Mouse (Mus musculus): ENCODE data around the gene Tle4. TPM values are rescaled to one million over a fixed set of nuclear protein-coding genes. Genes with fewer than 3 reads are reported as not detected.

Tle4 gene
- polyA plus RNA-seq, 1 experiment from 2014 or later, result 32.1 TPM

DNA sequence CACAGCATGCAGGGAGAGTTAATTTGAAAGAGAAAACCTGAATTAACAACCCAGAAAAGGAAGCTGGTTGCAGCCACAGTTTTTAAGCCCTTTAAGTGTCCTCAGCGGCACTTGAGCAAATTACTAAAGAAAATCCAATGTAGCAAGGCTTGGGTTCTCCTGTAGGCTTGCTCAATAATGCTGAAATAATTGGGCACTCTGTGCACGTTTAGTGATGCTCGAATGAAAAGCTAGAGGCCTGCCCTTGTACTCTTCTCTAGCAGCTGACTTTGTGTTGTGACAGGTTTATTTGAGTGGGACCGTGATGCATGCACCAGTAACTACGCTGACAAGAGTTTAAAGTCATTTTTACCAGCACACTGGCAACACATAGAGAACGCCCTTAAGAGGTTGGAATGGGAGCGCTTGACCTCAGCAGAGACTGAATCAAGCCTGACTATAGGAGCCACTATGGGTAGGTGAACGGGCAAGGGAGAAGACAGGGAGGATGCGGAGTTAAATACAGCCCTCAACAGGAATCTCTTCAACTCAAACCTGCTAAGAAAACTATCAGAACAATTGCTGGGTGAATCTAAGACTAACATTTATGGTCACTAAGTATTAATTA is 79.3 kb downstream of the Tle4 start:
- peaks cover 18% of the 10 kb centered on the region for H3K36me3 ChIP-seq
- H3K4me3 ChIP-seq (replicated peaks), result no peak overlapping the region
- peaks cover 13% of the 10 kb centered on the region for H3K4me1 ChIP-seq (replicated peaks)
- WGBS, result 51% methylated on average over 9 of the region's 9 CpGs
- no peak overlapping the region for H3K9ac ChIP-seq (replicated peaks)
- H3K4me2 ChIP-seq, result no peak overlapping the region
- H3K9me3 ChIP-seq, result no peaks in the 10 kb centered on the region
- no peak for ATAC-seq (ENCODE audit: insufficient number of reproducible peaks, insufficient read depth, low FRiP score, low TSS enrichment, low read depth)
- no peak overlapping the region for H3K27ac ChIP-seq
- no peaks in the 10 kb centered on the region for H3K27me3 ChIP-seq

DNA sequence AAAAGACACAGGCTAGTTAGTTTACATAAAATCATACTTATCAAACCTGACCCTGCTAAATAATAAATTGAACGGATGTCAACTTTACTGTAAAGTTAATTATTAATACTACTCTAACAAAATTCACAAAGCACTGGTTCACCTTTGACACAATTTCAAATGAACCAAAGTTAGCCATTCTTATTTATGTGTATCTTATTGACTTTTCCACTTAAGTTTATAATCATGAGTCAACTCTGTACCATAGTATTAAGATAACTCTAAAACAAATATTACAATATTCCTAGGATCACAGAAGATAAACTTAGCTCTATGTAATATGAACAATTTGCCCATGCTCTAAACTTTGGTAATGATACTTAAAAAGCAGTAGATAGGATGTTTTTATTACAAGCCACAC is 81.4 kb downstream of the Tle4 start:
- Histone ChIP-seq H3K4me1 (replicated peaks) (peaks cover 28% of the 10 kb centered on the region), H3K36me3 (peaks cover 18% of the 10 kb centered on the region), H3K27me3 (no peaks in the 10 kb centered on the region), H3K4me2 (no peak overlapping the region), H3K27ac (no peak overlapping the region), H3K9ac (replicated peaks) (no peak overlapping the region), H3K4me3 (replicated peaks) (no peak overlapping the region), H3K9me3 (no peaks in the 10 kb centered on the region)
- WGBS, result 88% methylated on average over 1 of the region's 1 CpGs
- no peak for ATAC-seq (ENCODE audit: insufficient number of reproducible peaks, insufficient read depth, low FRiP score, low TSS enrichment, low read depth)

DNA sequence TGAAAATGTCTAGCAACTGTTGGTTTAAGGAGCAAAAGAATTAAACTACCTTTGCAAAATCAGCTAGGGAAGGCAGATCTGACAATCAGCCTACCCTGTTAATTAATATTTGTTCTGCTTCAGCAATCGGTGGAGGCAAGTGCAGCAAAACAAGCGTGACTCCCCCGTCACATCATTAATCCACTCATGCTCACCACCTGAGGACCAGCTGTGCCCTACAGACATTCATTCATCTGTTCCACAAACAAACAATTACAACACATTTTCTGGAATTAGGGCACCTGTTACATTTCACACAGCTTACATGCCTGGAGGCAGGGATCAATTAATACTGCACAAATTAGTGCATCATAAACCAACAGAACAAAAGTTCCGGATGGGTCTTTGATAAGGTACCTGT is 89.0 kb downstream of the Tle4 start:
- Histone ChIP-seq H3K4me2 (no peak overlapping the region), H3K4me1 (replicated peaks) (peaks cover 45% of the 10 kb centered on the region), H3K27me3 (no peaks in the 10 kb centered on the region), H3K9me3 (no peaks in the 10 kb centered on the region), H3K4me3 (replicated peaks) (no peak overlapping the region), H3K9ac (replicated peaks) (no peak overlapping the region), H3K27ac (no peak overlapping the region), H3K36me3 (no peaks in the 10 kb centered on the region; the same call in 1 of the 2 replicates)
- no peak for ATAC-seq (ENCODE audit: insufficient number of reproducible peaks, insufficient read depth, low FRiP score, low TSS enrichment, low read depth)
- 24% methylated on average over 4 of the region's 4 CpGs for WGBS

DNA sequence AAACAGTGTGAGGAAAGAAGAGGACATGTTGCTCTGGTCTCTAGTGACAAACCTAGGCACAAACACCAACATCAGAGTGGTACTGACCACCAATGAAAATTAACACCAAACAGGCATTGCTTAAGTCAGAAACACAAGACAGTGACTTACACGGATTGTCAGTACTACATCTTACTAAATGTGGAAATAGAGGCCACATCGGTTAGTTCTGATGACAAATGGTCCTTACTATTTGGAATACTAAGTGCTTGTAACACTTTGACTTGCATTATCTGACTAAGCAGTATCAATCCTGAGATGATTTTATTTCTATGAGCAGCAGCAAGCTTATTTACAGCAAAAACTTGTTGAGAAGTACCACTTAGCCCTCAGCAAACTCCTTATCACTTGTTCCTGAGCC is 89.9 kb downstream of the Tle4 start:
- H3K4me3 ChIP-seq (replicated peaks), result no peak overlapping the region
- 67% methylated on average over 2 of the region's 2 CpGs for WGBS
- H3K4me1 ChIP-seq (replicated peaks), result peaks cover 41% of the 10 kb centered on the region
- H3K9ac ChIP-seq (replicated peaks), result no peak overlapping the region
- no peak overlapping the region for H3K27ac ChIP-seq
- H3K27me3 ChIP-seq, result no peaks in the 10 kb centered on the region
- no peak overlapping the region for H3K4me2 ChIP-seq
- H3K9me3 ChIP-seq, result no peaks in the 10 kb centered on the region
- no peak for ATAC-seq (ENCODE audit: insufficient number of reproducible peaks, insufficient read depth, low FRiP score, low TSS enrichment, low read depth)
- no peaks in the 10 kb centered on the region; the same call in 1 of the 2 replicates for H3K36me3 ChIP-seq

DNA sequence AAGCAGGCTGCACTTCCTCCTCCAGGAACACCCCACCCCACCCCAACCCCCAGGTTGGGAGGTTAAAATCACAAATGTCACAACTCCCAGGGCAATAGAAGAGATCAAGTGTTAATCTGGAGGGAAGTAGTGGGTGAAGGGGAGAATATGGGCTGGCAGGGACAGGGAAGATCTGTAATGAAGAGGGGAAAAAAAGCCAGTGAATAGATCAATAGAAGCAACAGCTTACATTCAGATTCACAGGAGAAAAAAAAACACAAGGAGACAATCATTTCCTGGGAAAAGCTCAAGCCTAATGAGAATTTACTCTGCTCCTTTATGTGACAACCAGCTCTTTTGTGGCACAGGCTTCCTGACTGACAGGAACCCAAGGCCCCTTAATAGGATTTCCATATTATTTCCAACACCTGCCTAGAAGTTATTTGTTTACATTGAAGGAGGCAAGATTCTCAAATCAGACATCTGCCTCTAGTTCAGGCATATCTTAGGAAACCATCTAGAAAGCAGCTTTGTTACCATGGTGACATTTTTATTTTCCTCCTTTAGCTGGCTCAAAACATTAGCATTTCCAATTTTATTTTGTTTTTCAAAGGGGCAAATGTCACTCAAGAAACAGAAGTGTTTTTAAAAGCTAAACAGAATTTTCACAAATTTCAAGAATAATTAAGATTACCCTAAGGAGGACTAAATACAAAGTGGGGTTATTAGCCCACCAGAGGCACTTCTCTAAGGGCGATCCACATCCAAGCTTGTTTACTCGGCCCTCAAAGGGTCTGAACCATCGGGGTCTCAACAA is 90.8 kb downstream of the Tle4 start:
- Histone ChIP-seq H3K4me2 (no peak overlapping the region), H3K27ac (no peak overlapping the region), H3K4me1 (replicated peaks) (peaks cover 45% of the 10 kb centered on the region), H3K27me3 (no peaks in the 10 kb centered on the region), H3K4me3 (replicated peaks) (no peak overlapping the region), H3K9me3 (no peaks in the 10 kb centered on the region), H3K9ac (replicated peaks) (no peak overlapping the region), H3K36me3 (no peaks in the 10 kb centered on the region; the same call in 1 of the 2 replicates)
- ATAC-seq (ENCODE audit: insufficient number of reproducible peaks, insufficient read depth, low FRiP score, low TSS enrichment, low read depth), result no peak
- WGBS, result 62% methylated on average over 3 of the region's 3 CpGs

DNA sequence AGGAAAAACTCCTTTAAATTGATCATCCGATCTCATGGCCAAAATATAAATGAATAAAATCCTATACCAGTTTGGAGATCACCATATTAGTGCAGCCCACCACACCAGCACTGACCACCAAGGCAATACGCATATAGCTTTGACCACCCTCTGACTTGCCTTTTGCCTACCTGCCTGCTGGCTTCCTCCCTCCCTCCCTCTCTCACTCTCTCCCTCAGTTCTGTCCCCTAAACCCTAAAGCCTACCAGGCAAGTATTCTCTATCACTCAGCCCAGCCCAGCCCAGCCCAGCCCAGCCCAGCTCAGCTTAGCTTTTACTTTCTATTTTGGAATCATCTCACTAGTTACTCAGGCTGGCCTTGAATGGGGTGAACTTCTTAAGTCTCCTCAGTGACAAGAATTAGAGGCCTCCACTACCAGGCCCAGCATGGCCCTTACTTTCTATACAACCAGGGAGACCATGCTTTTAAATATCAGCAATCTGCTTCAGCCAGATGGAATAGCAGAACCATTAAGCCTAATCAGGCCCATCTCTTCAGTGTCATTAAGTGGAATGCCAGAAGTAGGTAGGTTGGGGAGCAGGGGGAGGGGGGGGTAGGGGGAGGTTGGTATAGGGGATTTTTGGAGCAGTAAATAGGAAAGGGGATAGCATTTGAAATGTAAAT is 91.8 kb downstream of the Tle4 start:
- H3K9me3 ChIP-seq, result no peaks in the 10 kb centered on the region
- H3K36me3 ChIP-seq, result no peaks in the 10 kb centered on the region; the same call in 1 of the 2 replicates
- H3K4me2 ChIP-seq, result no peak overlapping the region
- H3K9ac ChIP-seq (replicated peaks), result no peak overlapping the region
- ATAC-seq (ENCODE audit: insufficient number of reproducible peaks, insufficient read depth, low FRiP score, low TSS enrichment, low read depth), result no peak
- H3K4me3 ChIP-seq (replicated peaks), result no peak overlapping the region
- WGBS, result 90% methylated on average over 2 of the region's 2 CpGs
- H3K4me1 ChIP-seq (replicated peaks), result peaks cover 43% of the 10 kb centered on the region
- no peak overlapping the region for H3K27ac ChIP-seq
- no peaks in the 10 kb centered on the region for H3K27me3 ChIP-seq

DNA sequence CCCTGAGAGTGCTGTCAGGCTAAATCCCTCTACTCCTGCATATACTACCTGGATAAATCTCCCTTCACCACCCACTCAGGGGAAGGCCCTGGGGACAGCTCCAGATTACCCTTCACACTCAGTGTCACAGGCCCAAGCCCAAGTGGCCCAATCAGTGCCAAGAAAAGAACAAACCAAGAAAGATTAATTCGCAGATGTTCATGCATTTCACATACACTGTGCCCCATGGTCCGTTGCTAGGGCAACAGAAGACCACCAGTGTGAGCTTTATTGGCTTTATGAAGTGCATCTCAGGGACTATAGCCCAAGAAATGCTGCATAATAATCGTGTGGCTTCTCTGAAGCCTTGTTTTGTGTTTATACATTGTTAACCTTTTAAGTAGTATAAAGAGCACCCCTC is 92.5 kb downstream of the Tle4 start:
- Histone ChIP-seq H3K36me3 (no peaks in the 10 kb centered on the region; the same call in 1 of the 2 replicates), H3K9ac (replicated peaks) (no peak overlapping the region), H3K27me3 (no peaks in the 10 kb centered on the region), H3K4me1 (replicated peaks) (peaks cover 43% of the 10 kb centered on the region), H3K4me2 (no peak overlapping the region), H3K27ac (no peak overlapping the region), H3K4me3 (replicated peaks) (no peak overlapping the region), H3K9me3 (no peaks in the 10 kb centered on the region)
- ATAC-seq (ENCODE audit: insufficient number of reproducible peaks, insufficient read depth, low FRiP score, low TSS enrichment, low read depth), result no peak
- WGBS, result 81% methylated on average over 3 of the region's 3 CpGs

DNA sequence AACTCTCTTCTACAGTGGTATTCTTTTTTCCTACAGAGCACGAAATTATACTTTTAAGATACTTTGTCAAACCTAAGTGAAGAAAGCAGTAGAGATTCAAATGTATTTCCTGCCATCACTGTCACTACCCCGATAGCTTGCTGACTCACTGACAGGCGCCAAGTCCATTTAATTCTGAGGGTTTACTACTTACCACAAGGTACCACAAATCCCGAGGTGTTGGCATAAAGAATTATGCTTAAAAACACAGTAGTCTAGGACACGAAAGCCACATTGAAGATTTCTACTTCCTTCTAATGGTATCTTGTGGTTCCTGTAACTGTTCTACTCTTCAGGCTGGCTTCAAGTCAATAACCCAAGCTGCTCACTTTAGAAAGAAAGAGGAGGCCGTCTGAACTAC is 94.0 kb downstream of the Tle4 start:
- H3K27me3 ChIP-seq, result no peaks in the 10 kb centered on the region
- H3K4me3 ChIP-seq (replicated peaks), result no peak overlapping the region
- WGBS, result 83% methylated on average over 6 of the region's 6 CpGs
- no peaks in the 10 kb centered on the region for H3K9me3 ChIP-seq
- no peak overlapping the region for H3K27ac ChIP-seq
- no peaks in the 10 kb centered on the region for H3K36me3 ChIP-seq
- no peak for ATAC-seq (ENCODE audit: insufficient number of reproducible peaks, insufficient read depth, low FRiP score, low TSS enrichment, low read depth)
- H3K9ac ChIP-seq (replicated peaks), result no peak overlapping the region
- no peak overlapping the region for H3K4me2 ChIP-seq
- peaks cover 48% of the 10 kb centered on the region for H3K4me1 ChIP-seq (replicated peaks)

DNA sequence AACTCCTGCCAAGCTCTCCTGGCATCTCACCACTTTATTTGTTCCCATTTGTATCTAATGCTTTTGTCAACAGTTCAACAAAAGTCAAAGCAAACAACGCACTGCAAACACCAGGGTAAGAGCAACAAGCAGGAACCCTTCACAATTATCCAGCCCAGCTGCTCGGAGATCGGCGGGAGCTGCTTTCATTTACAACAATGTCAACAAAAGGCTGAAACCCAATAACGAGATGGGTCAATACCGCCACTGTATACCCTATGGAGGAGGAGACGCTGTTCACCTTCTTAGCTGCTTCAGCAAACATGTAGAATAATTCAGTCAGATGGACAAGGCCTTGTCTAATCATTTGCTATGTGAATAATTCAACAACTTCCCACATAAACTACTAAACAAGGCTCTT is 95.6 kb downstream of the Tle4 start:
- Histone ChIP-seq H3K4me2 (no peak overlapping the region), H3K4me3 (replicated peaks) (no peak overlapping the region), H3K27ac (no peak overlapping the region), H3K36me3 (no peaks in the 10 kb centered on the region), H3K9me3 (no peaks in the 10 kb centered on the region), H3K4me1 (replicated peaks) (peaks cover 39% of the 10 kb centered on the region), H3K27me3 (no peaks in the 10 kb centered on the region), H3K9ac (replicated peaks) (no peak overlapping the region)
- ATAC-seq (ENCODE audit: insufficient number of reproducible peaks, insufficient read depth, low FRiP score, low TSS enrichment, low read depth), result no peak
- 49% methylated on average over 7 of the region's 7 CpGs for WGBS

DNA sequence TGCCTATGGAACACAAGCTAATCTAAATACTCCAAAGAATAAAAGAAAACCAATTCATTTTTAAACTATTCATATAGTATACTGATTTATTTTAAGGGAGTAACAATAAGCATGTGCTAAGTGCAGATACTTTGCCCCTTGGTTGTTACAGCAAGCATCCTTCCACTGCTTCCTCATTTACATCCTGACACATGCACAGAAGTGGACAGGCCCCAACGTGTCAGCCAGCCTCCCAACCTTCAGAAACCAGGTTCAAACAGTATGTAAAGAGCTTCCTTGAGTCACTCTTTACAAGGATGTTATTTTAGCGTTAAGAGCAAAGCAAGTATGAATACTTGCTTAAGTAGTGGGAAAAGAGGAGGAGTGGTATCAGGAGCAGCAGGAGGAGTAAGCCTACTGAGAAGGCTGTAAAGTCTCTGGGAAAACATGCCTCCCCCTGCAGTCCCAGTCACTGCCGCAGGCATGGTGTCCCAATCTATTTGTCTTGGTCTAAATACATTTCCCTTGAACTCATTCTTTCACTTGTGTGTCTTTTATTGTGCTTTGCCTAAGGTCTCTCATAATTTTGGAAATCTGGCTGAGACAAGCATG is 97.9 kb downstream of the Tle4 start:
- Histone ChIP-seq H3K27me3 (no peaks in the 10 kb centered on the region), H3K27ac (no peak overlapping the region), H3K9me3 (no peaks in the 10 kb centered on the region), H3K9ac (replicated peaks) (no peak overlapping the region), H3K4me3 (replicated peaks) (no peak overlapping the region), H3K36me3 (no peaks in the 10 kb centered on the region), H3K4me2 (no peak overlapping the region), H3K4me1 (replicated peaks) (peaks cover 22% of the 10 kb centered on the region)
- 32% methylated on average over 3 of the region's 3 CpGs for WGBS
- no peak for ATAC-seq (ENCODE audit: insufficient number of reproducible peaks, insufficient read depth, low FRiP score, low TSS enrichment, low read depth)

DNA sequence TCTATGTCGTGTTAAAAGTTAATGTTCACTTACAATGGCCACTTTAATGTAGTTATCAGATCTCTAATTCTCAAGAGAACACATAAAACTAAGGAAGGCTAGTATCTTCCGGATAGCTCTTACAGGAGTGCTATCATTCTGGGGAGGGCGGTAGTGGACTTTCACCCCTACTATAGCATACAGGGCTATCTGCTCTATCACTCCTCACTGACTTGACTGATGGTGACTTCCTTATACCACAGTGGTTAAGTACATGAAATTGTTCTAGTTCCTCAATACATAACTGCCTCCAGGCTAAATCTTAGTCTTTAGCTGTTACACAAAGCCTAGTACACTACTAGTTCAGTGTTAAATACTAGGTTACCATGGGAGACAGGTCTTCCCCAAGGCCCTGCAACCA is 104.8 kb downstream of the Tle4 start:
- H3K4me1 ChIP-seq (replicated peaks), result no peaks in the 10 kb centered on the region
- WGBS, result 93% methylated on average over 3 of the region's 3 CpGs
- no peak overlapping the region for H3K9ac ChIP-seq (replicated peaks)
- H3K9me3 ChIP-seq, result no peaks in the 10 kb centered on the region
- no peak overlapping the region for H3K27ac ChIP-seq
- peaks cover 17% of the 10 kb centered on the region; the same call in 1 of the 2 replicates for H3K36me3 ChIP-seq
- no peak for ATAC-seq (ENCODE audit: insufficient number of reproducible peaks, insufficient read depth, low FRiP score, low TSS enrichment, low read depth)
- no peaks in the 10 kb centered on the region for H3K27me3 ChIP-seq
- no peak overlapping the region for H3K4me2 ChIP-seq
- no peak overlapping the region for H3K4me3 ChIP-seq (replicated peaks)
